Mouse (Mus musculus) large intestine, adult 2 months (tissue): ENCODE measurements around the gene Tll2. TPM values are rescaled to one million over a fixed set of nuclear protein-coding genes. Genes with fewer than 3 reads are reported as not detected.

Experiments
- DNase-seq: peaks from one replicate; pipeline ENCODE4 v3.0.0-alpha.2; 2012; ENCODE audit warnings: low read depth, low spot score
- WGBS: fragments of 180-500 bp; shearing (Covaris S2); methylation state at CpG from one replicate; pipeline ENCODE4 v1.1.7; 2018; 5-methylcytosine and 5-hydroxymethylcytosine counted together
- polyA plus RNA-seq: library from polyadenylated mRNA; depleted of rRNA; stranded (reverse); fragments of >200 nt; gene quantifications from 2 replicates; pipeline ENCODE4 v1.2.3, GENCODE M21; 2012; rRNA removed

The Tll2 gene
- 0.04 and 0.07 TPM in 2 replicates for polyA plus RNA-seq

- no peak for DNase-seq
- WGBS = 2% methylated on average over 32 of the region's 32 CpGs
These were observed at the start of gene Tll2 for GRCm38 (mm10) chr19:41206811-41207344. Tll2 (minus strand) TSS chr19:41206835.

- 28% methylated on average over 5 of the region's 5 CpGs for WGBS
- DNase-seq = no peak
These were observed 47.9 kb upstream of the Tll2 start for GRCm38 (mm10) chr19:41254584-41254983.

- WGBS = 64% methylated on average over 4 of the region's 4 CpGs
- no peak for DNase-seq
These were observed 42.3 kb upstream of the Tll2 start for GRCm38 (mm10) chr19:41248968-41249367.

GRCm38 (mm10) chr19:41248271-41248670 lies 41.6 kb upstream of the Tll2 start:
- 88% methylated on average over 3 of the region's 3 CpGs for WGBS
- DNase-seq = no peak

- DNase-seq = no peak
- WGBS = 71% methylated on average over 4 of the region's 4 CpGs
These were observed 39.6 kb upstream of the Tll2 start for GRCm38 (mm10) chr19:41246271-41246670.

GRCm38 (mm10) chr19:41244581-41244980 lies 37.9 kb upstream of the Tll2 start:
- WGBS = 69% methylated on average over 6 of the region's 6 CpGs
- DNase-seq = no peak

- no peak for DNase-seq
- 92% methylated on average over 5 of the region's 5 CpGs for WGBS
These were observed 35.4 kb upstream of the Tll2 start for GRCm38 (mm10) chr19:41241997-41242396.

- WGBS = 83% methylated on average over 4 of the region's 4 CpGs
- no peak for DNase-seq
These were observed 27.1 kb upstream of the Tll2 start for GRCm38 (mm10) chr19:41233698-41234097.

- 15% methylated on average over 7 of the region's 7 CpGs for WGBS
- DNase-seq = no peak
These were observed 1.7 kb upstream of the Tll2 start for GRCm38 (mm10) chr19:41208326-41208725.

- 2% methylated on average over 46 of the region's 46 CpGs for WGBS
- DNase-seq = no peak
These were observed 409 bp downstream of the Tll2 start for GRCm38 (mm10) chr19:41206041-41206810.

GRCm38 (mm10) chr19:41204159-41205081 lies 2.2 kb downstream of the Tll2 start:
- 69% methylated on average over 11 of the region's 11 CpGs for WGBS
- no peak for DNase-seq

GRCm38 (mm10) chr19:41197606-41198005 lies 9.0 kb downstream of the Tll2 start:
- no peak for DNase-seq
- 82% methylated on average over 12 of the region's 12 CpGs for WGBS

- no peak for DNase-seq
- 88% methylated on average over 1 of the region's 1 CpGs for WGBS
These were observed 13.3 kb downstream of the Tll2 start for GRCm38 (mm10) chr19:41193379-41193778.

- DNase-seq = no peak
- WGBS = 68% methylated on average over 4 of the region's 4 CpGs
These were observed 13.7 kb downstream of the Tll2 start for GRCm38 (mm10) chr19:41192953-41193352.

GRCm38 (mm10) chr19:41191724-41192123 lies 14.9 kb downstream of the Tll2 start:
- WGBS = 82% methylated on average over 9 of the region's 9 CpGs
- no peak for DNase-seq

- no peak for DNase-seq
- WGBS = 60% methylated on average over 6 of the region's 6 CpGs
These were observed 15.7 kb downstream of the Tll2 start for GRCm38 (mm10) chr19:41190876-41191434.

GRCm38 (mm10) chr19:41177331-41177730 lies 29.3 kb downstream of the Tll2 start:
- DNase-seq = no peak
- 36% methylated on average over 6 of the region's 6 CpGs for WGBS

- DNase-seq = no peak
- WGBS = 54% methylated on average over 2 of the region's 2 CpGs
These were observed 29.8 kb downstream of the Tll2 start for GRCm38 (mm10) chr19:41176881-41177280.

- WGBS = 66% methylated on average over 5 of the region's 5 CpGs
- DNase-seq = no peak
These were observed 40.8 kb downstream of the Tll2 start for GRCm38 (mm10) chr19:41165914-41166235.
